Comparison of ENCODE assay signal across 11 mouse cellular contexts in the genomic region with DNA sequence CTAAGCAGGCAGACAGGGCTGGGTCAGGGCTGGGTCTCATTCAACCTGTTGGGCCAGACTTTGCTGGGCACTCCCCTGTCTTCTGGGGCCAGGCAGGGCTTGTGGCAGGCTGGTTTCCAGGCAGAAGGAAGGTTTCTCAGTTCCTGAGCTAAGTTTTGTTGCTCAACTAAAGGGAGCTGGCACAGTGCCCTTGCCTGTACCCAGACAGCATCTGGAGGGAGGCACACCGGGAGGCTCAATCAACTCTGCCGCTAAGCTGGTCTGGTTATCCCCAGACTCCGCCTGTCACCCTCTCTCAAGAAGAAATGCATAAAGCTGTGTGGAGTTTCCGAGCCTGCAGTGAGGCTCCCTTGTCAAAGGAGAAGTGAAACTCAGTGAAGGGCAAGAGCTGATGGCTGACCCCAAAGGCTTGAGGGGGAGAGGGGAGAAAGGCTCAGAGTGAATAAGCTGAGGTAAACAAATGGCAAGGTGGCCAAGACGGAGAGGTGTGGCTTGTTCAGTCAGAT. TPM values are rescaled to one million over a fixed set of nuclear protein-coding genes. Genes with fewer than 3 reads are reported as not detected.
DNase-seq lines count a peak whose midpoint lies in the region; ATAC-seq lines count a peak whose summit lies in the region.
"Had no signal": no experiment of that assay in that cellular context is flagged by ENCODE, and none has a peak within 500 bp of the region (broad histone marks: within the 10 kb centered on the region; RNA-seq: fewer than 3 reads in every experiment).

No protein-coding gene starts in this region.

- no peak overlapping the region for H3K9ac ChIP-seq in embryonic facial prominence, embryonic 15.5 days
- H3K9ac ChIP-seq: liver, embryonic 13.5 days; neural tube, embryonic 12.5 days had no signal

- no peaks in the 10 kb centered on the region for H3K36me3 ChIP-seq in embryonic facial prominence, embryonic 15.5 days
- H3K36me3 ChIP-seq: liver, embryonic 13.5 days; neural tube, embryonic 12.5 days had no signal

- no peak overlapping the region for H3K4me2 ChIP-seq in embryonic facial prominence, embryonic 15.5 days (replicated peaks)
- H3K4me2 ChIP-seq: liver, embryonic 13.5 days; neural tube, embryonic 12.5 days had no signal

- H3K27me3 ChIP-seq in embryonic facial prominence, embryonic 15.5 days: no peaks in the 10 kb centered on the region
- H3K27me3 ChIP-seq: liver, embryonic 13.5 days; neural tube, embryonic 12.5 days had no signal

- WGBS in embryonic facial prominence, embryonic 15.5 days: 20% methylated on average over 5 of the region's 5 CpGs

- 0 out of 2 replicates have a peak, but pooled peaks cover 5% of the 10 kb centered on the region for H3K4me1 ChIP-seq in embryonic facial prominence, embryonic 15.5 days
- H3K4me1 ChIP-seq: neural tube, embryonic 12.5 days had no signal

- no peak for ATAC-seq in embryonic facial prominence, embryonic 15.5 days (ENCODE audit: insufficient number of reproducible peaks, low FRiP score, low TSS enrichment, low read depth)

- H3K4me3 ChIP-seq in embryonic facial prominence, embryonic 15.5 days (replicated peaks): no peak overlapping the region
- H3K4me3 ChIP-seq: liver, embryonic 13.5 days; neural tube, embryonic 12.5 days had no signal

- DNase-seq in layer of hippocampus, adult 9-11 months: peak; percentile 27
- DNase-seq in layer of hippocampus, postnatal 36 days: no peak
- peak; percentile 68 for DNase-seq in NIH3T3 (ENCODE audit: low read depth)
- DNase-seq in spleen, adult 12 weeks (ENCODE audit: low spot score): peak; percentile 8
- DNase-seq in Muller cell, postnatal 12 days (ENCODE audit: inconsistent ontology term): no peak
- DNase-seq in cerebellum, adult 8-10 months: no peak
- DNase-seq: cerebellum, adult 2 months; liver, embryonic 13.5 days had no signal

- H3K27ac ChIP-seq in embryonic facial prominence, embryonic 15.5 days (replicated peaks): peak overlapping the region; percentile 45; the same call in 1 of the 2 replicates
- H3K27ac ChIP-seq: kidney, postnatal 0 days; liver, embryonic 13.5 days; neural tube, embryonic 12.5 days had no signal

- H3K9me3 ChIP-seq in embryonic facial prominence, embryonic 15.5 days (replicated peaks): no peaks in the 10 kb centered on the region
- H3K9me3 ChIP-seq: liver, embryonic 13.5 days had no signal

RNA-seq across cellular contexts. Expression of gene Togaram2, which starts 11.1 kb away (rescaled TPM):
- total RNA-seq in layer of hippocampus, postnatal 36 days (2021): 1 to 10 TPM; 1.0 to 1.6 TPM
- polyA plus RNA-seq in embryonic facial prominence, embryonic 15.5 days (2015; fragmentation: Nextera tagmentation; extraction: Ambion mirVana): 3.1 and 5.3 TPM in 2 replicates
- polyA plus RNA-seq: liver, embryonic 13.5 days had no signal

Comparison
In these comparisons a context has a peak if more than half of its experiments do, and no peak if none do; other contexts are left out.
1. DNase-seq: peak in layer of hippocampus, adult 9-11 months (single experiment), NIH3T3 (single experiment) and spleen, adult 12 weeks (single experiment); none in layer of hippocampus, postnatal 36 days (0 of 2), Muller cell, postnatal 12 days (single experiment) and cerebellum, adult 8-10 months (single experiment).